Mouse (Mus musculus): ENCODE results near the gene Nt5c2. TPM values are rescaled to one million over a fixed set of nuclear protein-coding genes. Genes with fewer than 3 reads are reported as not detected.

Gene Nt5c2
- polyA plus RNA-seq, 1 experiment from 2014 or later = 93.8 TPM

DNA sequence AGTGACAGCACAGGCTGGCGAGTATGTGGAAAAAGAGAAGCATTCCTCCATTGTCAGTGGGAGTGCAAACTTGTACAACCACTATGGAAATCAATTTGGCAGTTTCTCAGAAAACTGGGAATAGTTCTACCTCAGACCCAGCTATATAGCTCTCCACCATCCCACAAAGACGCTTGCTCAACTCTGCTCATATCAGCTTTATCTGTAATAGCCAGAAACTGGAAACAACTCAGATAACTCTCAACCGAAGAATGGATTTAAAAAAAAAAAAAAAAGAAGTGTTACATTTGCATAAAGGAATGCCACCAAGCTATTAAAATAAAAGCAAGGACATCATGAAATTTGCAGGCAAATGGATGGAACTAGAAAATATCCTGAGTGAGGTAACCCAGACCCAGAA, 103.5 kb downstream of the Nt5c2 start:
- no peak overlapping the region for H3K4me2 ChIP-seq (replicated peaks)
- no peak for ATAC-seq (ENCODE audit: low FRiP score)
- 96% methylated on average over 3 of the region's 3 CpGs for WGBS
- no peaks in the 10 kb centered on the region for H3K36me3 ChIP-seq (replicated peaks; ENCODE audit: control insufficient read depth, insufficient read depth)
- H3K9ac ChIP-seq = no peak overlapping the region
- peaks cover 6% of the 10 kb centered on the region; the same call in 1 of the 2 replicates for H3K4me1 ChIP-seq (replicated peaks; ENCODE audit: control insufficient read depth, insufficient read depth, low read length)
- no peak for DNase-seq (ENCODE audit: low spot score)
- no peak overlapping the region for H3K4me3 ChIP-seq (replicated peaks; ENCODE audit: low read length)
- H3K9me3 ChIP-seq (ENCODE audit: control insufficient read depth, low read length) = no peaks in the 10 kb centered on the region
- H3K27me3 ChIP-seq (ENCODE audit: control insufficient read depth, insufficient read depth, low read length) = no peaks in the 10 kb centered on the region
- H3K27ac ChIP-seq = no peak overlapping the region

DNA sequence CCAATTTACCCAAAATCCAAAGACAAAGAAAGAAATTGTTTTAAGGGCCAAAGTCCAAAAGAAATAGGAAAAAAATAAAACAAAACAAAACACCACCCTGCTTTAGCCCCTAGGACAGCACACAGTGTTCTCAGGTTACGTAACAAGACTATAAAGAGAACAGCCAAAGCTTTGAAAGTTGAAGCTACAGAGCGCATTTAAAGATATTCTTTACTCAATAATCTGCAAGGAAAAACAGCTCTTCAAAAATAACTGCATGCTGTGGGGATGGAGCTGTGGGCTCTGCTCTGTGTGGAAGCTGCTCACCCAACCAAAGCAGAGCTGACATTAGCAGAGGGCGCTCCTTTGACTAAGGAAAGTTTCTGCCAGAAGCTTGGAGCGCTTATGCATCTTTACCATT, 106.0 kb downstream of the Nt5c2 start:
- no peak overlapping the region for H3K4me3 ChIP-seq (replicated peaks; ENCODE audit: low read length)
- no peak overlapping the region for H3K4me2 ChIP-seq (replicated peaks)
- H3K9me3 ChIP-seq (ENCODE audit: control insufficient read depth, low read length) = no peaks in the 10 kb centered on the region
- H3K27me3 ChIP-seq (ENCODE audit: control insufficient read depth, insufficient read depth, low read length) = no peaks in the 10 kb centered on the region
- 47% methylated on average over 4 of the region's 4 CpGs for WGBS
- no peak for DNase-seq (ENCODE audit: low spot score)
- no peak for ATAC-seq (ENCODE audit: low FRiP score)
- peaks cover 6% of the 10 kb centered on the region; the same call in 1 of the 2 replicates for H3K4me1 ChIP-seq (replicated peaks; ENCODE audit: control insufficient read depth, insufficient read depth, low read length)
- no peaks in the 10 kb centered on the region for H3K36me3 ChIP-seq (replicated peaks; ENCODE audit: control insufficient read depth, insufficient read depth)
- H3K27ac ChIP-seq = no peak overlapping the region
- no peak overlapping the region for H3K9ac ChIP-seq

DNA sequence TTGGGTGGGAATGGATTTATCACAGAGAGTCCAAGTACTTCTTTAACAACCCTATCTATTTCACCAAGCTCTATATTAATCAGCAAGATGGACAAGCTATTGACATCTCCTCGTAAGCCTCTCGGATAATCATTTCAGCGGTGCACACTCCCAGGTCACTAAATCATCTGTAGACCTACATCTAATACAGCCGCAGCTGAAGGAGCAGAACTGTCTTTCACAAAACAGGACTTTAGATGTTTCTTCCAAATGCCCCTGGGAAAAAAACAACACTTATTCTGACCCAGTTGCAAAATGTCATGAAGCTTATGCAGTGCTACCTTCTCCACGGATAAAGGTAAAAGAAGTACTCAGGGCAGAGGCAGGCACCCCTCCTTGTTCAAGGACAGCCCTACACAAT, 106.7 kb downstream of the Nt5c2 start:
- no peak overlapping the region for H3K27ac ChIP-seq
- H3K9ac ChIP-seq = no peak overlapping the region
- peaks cover 6% of the 10 kb centered on the region; the same call in 1 of the 2 replicates for H3K4me1 ChIP-seq (replicated peaks; ENCODE audit: control insufficient read depth, insufficient read depth, low read length)
- no peaks in the 10 kb centered on the region for H3K36me3 ChIP-seq (replicated peaks; ENCODE audit: control insufficient read depth, insufficient read depth)
- no peak for ATAC-seq (ENCODE audit: low FRiP score)
- no peaks in the 10 kb centered on the region for H3K27me3 ChIP-seq (ENCODE audit: control insufficient read depth, insufficient read depth, low read length)
- 81% methylated on average over 5 of the region's 5 CpGs for WGBS
- H3K9me3 ChIP-seq (ENCODE audit: control insufficient read depth, low read length) = no peaks in the 10 kb centered on the region
- no peak for DNase-seq (ENCODE audit: low spot score)
- H3K4me3 ChIP-seq (replicated peaks; ENCODE audit: low read length) = no peak overlapping the region
- no peak overlapping the region for H3K4me2 ChIP-seq (replicated peaks)

DNA sequence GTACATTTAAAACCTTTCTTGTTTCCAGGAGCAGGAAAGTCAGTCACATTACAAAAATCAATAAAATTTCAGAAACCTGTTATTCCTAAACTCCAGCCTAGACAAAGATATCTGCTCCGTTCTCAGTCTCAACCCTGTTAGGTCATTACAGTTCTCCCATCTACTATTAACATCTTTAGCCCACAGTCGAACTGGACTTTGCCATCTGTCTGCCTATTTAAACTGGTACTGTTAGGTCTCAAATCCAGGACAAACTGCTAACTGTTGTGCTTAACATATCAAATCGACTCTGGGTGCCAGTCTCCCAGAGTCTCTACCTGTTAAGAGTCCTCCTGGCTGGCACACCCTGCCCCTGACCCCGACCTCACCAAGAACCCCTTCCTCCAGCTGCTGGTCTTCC, 109.0 kb downstream of the Nt5c2 start:
- H3K9me3 ChIP-seq (ENCODE audit: control insufficient read depth, low read length) = no peaks in the 10 kb centered on the region
- 89% methylated on average over 4 of the region's 4 CpGs for WGBS
- DNase-seq (ENCODE audit: low spot score) (no peak), ATAC-seq (ENCODE audit: low FRiP score) (no peak)
- no peak overlapping the region for H3K4me3 ChIP-seq (replicated peaks; ENCODE audit: low read length)
- H3K27ac ChIP-seq = no peak overlapping the region
- H3K36me3 ChIP-seq (replicated peaks; ENCODE audit: control insufficient read depth, insufficient read depth) = no peaks in the 10 kb centered on the region
- peaks cover 6% of the 10 kb centered on the region; the same call in 1 of the 2 replicates for H3K4me1 ChIP-seq (replicated peaks; ENCODE audit: control insufficient read depth, insufficient read depth, low read length)
- H3K4me2 ChIP-seq (replicated peaks) = no peak overlapping the region
- H3K27me3 ChIP-seq (ENCODE audit: control insufficient read depth, insufficient read depth, low read length) = no peaks in the 10 kb centered on the region
- H3K9ac ChIP-seq = no peak overlapping the region

DNA sequence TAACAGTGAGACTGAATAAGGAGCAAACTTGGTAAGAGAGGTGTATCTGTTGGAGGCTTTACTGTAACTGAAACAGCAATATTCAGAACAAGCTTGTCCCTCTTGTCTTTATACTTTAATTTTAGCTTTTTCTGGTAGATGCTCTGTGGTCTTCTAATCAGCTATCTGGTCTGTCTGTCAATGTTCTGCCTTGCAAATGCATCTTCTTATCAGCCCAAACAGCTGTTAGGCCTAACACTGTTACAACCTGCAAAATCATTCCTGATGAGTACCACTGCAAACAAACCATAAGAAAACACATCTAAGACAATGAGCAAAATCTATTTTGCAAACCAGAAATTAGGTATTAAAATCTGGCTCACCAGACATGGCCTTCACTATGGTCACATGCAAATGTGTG, 109.6 kb downstream of the Nt5c2 start:
- H3K36me3 ChIP-seq (replicated peaks; ENCODE audit: control insufficient read depth, insufficient read depth) = no peaks in the 10 kb centered on the region
- ATAC-seq (ENCODE audit: low FRiP score) (no peak), DNase-seq (ENCODE audit: low spot score) (no peak)
- no peak overlapping the region for H3K9ac ChIP-seq
- no peaks in the 10 kb centered on the region for H3K9me3 ChIP-seq (ENCODE audit: control insufficient read depth, low read length)
- no peak overlapping the region for H3K4me3 ChIP-seq (replicated peaks; ENCODE audit: low read length)
- no peak overlapping the region for H3K27ac ChIP-seq
- no peak overlapping the region for H3K4me2 ChIP-seq (replicated peaks)
- no peaks in the 10 kb centered on the region for H3K27me3 ChIP-seq (ENCODE audit: control insufficient read depth, insufficient read depth, low read length)
- H3K4me1 ChIP-seq (replicated peaks; ENCODE audit: control insufficient read depth, insufficient read depth, low read length) = peaks cover 6% of the 10 kb centered on the region; the same call in 1 of the 2 replicates

DNA sequence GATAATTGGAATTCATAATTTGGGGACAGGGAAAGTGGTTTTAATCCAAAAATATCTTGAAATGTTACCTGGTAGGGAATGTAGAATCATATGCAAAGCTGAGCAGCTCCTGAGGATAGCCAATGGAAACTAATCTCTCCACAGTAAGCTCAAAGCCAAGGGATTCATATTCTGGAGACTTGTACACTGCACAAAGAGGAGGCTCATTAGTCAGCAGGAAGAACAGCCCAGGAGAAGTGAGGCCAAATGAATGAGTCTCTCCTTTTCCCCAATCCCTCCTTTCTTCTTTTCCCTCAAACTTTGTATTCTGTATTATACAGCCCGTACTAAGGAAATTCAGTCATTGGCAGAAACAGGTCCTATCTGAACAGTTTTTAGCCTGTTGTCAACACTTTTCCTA, 110.0 kb downstream of the Nt5c2 start:
- WGBS = 95% methylated on average over 1 of the region's 1 CpGs
- no peak for ATAC-seq (ENCODE audit: low FRiP score)

DNA sequence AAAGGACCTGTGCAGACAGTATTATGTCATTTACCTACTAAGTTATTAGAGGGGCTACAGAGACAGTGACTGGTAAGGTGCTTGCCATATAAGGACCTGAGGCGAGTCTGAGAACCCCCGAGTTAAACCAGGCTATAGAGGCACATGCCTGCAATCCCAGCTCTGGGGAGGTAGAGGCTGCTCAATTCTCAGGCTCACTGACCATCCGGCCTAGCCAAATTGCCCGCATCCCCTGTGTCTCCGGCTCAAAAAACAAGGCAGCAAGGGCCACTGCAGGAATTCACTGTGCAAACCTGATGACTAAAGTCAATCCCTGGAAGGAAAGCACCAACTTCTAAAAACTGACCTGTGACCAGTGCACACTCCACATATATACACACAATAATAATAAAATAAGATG, 111.6 kb downstream of the Nt5c2 start:
- Histone ChIP-seq H3K36me3 (replicated peaks; ENCODE audit: control insufficient read depth, insufficient read depth) (peaks cover 3% of the 10 kb centered on the region), H3K27ac (no peak overlapping the region), H3K4me2 (replicated peaks) (no peak overlapping the region), H3K4me3 (replicated peaks; ENCODE audit: low read length) (no peak overlapping the region), H3K4me1 (replicated peaks; ENCODE audit: control insufficient read depth, insufficient read depth, low read length) (no peaks in the 10 kb centered on the region; the same call in 1 of the 2 replicates), H3K9me3 (ENCODE audit: control insufficient read depth, low read length) (no peaks in the 10 kb centered on the region), H3K27me3 (ENCODE audit: control insufficient read depth, insufficient read depth, low read length) (no peaks in the 10 kb centered on the region), H3K9ac (no peak overlapping the region)
- DNase-seq (ENCODE audit: low spot score) = no peak
- 93% methylated on average over 5 of the region's 5 CpGs for WGBS
- ATAC-seq (ENCODE audit: low FRiP score) = no peak

More for the DNA sequence above, 110.0 kb downstream of the Nt5c2 start:
- H3K9ac ChIP-seq = no peak overlapping the region
- H3K4me1 ChIP-seq (replicated peaks; ENCODE audit: control insufficient read depth, insufficient read depth, low read length) = peaks cover 6% of the 10 kb centered on the region; the same call in 1 of the 2 replicates
- H3K4me3 ChIP-seq (replicated peaks; ENCODE audit: low read length) = no peak overlapping the region
- no peaks in the 10 kb centered on the region for H3K27me3 ChIP-seq (ENCODE audit: control insufficient read depth, insufficient read depth, low read length)
- no peaks in the 10 kb centered on the region for H3K9me3 ChIP-seq (ENCODE audit: control insufficient read depth, low read length)
- no peak overlapping the region for H3K4me2 ChIP-seq (replicated peaks)
- no peaks in the 10 kb centered on the region for H3K36me3 ChIP-seq (replicated peaks; ENCODE audit: control insufficient read depth, insufficient read depth)
- no peak overlapping the region for H3K27ac ChIP-seq
- DNase-seq (ENCODE audit: low spot score) = no peak

DNA sequence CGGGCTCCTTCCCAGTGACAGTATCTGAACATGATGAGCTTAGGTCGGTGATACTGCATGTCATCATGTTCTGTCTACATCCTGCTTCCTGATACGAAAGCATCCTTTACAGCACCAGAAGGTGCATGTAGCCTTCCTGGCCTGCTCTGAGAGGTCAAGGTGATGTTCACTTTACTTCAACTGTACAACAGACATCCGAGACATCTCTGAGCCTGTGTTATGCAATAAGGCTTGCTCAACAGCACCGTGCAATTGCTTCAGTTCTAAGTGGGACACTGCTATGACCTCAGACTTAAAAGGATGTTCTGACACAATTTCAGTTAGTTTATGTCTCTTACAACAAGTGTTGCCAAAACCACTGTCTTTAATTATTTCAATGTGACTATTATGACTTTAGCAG, 113.6 kb downstream of the Nt5c2 start:
- DNase-seq (ENCODE audit: low spot score) = no peak
- no peaks in the 10 kb centered on the region for H3K27me3 ChIP-seq (ENCODE audit: control insufficient read depth, insufficient read depth, low read length)
- peaks cover 20% of the 10 kb centered on the region for H3K36me3 ChIP-seq (replicated peaks; ENCODE audit: control insufficient read depth, insufficient read depth)
- ATAC-seq (ENCODE audit: low FRiP score) = no peak
- no peak overlapping the region for H3K4me2 ChIP-seq (replicated peaks)
- H3K27ac ChIP-seq = no peak overlapping the region
- 93% methylated on average over 5 of the region's 5 CpGs for WGBS
- no peaks in the 10 kb centered on the region for H3K4me1 ChIP-seq (replicated peaks; ENCODE audit: control insufficient read depth, insufficient read depth, low read length)
- no peaks in the 10 kb centered on the region for H3K9me3 ChIP-seq (ENCODE audit: control insufficient read depth, low read length)
- H3K4me3 ChIP-seq (replicated peaks; ENCODE audit: low read length) = no peak overlapping the region
- no peak overlapping the region for H3K9ac ChIP-seq

DNA sequence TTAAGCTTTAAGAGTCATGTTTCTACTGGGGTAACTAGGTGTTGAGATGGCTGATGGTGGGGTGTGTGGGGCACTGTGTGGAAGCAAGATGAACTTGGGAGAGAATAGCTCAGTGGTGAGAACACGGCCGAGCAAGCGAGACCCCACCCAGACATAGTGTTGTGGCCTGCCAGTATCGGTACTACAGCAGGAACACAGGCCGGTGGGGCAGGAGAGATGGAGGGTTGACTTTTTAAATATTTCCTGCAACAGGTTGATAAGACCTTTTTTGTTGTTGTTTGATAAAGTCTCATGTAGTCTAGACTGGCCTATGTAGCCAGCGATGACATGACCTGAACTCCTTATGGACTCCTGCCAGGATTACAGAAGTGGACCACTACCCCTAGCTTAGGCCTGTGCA, 114.2 kb downstream of the Nt5c2 start:
- Histone ChIP-seq H3K4me2 (replicated peaks) (no peak overlapping the region), H3K27ac (no peak overlapping the region), H3K36me3 (replicated peaks; ENCODE audit: control insufficient read depth, insufficient read depth) (peaks cover 23% of the 10 kb centered on the region), H3K27me3 (ENCODE audit: control insufficient read depth, insufficient read depth, low read length) (no peaks in the 10 kb centered on the region), H3K4me1 (replicated peaks; ENCODE audit: control insufficient read depth, insufficient read depth, low read length) (no peaks in the 10 kb centered on the region), H3K9ac (no peak overlapping the region), H3K4me3 (replicated peaks; ENCODE audit: low read length) (no peak overlapping the region), H3K9me3 (ENCODE audit: control insufficient read depth, low read length) (no peaks in the 10 kb centered on the region)
- ATAC-seq (ENCODE audit: low FRiP score) = no peak
- DNase-seq (ENCODE audit: low spot score) = no peak
- 97% methylated on average over 6 of the region's 6 CpGs for WGBS

DNA sequence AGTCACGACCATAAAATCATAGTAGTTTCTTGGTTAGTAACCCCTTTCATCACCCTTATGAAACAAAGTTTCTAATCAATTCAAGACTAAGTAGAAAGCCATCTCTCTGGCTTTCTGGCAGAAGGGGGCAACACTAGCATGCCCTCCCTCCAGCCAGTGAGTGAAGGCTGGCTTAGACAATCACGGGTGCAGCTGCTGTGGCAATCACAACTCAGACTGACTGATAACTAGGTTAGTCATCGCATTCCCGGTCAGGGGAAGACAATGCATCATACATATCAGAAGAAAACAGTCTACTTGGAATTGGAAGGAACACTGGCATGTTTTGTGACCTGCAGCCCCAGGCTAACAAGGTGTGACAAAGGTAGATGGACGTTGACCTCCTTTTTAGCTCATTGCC, 115.1 kb downstream of the Nt5c2 start:
- peaks cover 23% of the 10 kb centered on the region for H3K36me3 ChIP-seq (replicated peaks; ENCODE audit: control insufficient read depth, insufficient read depth)
- no peak overlapping the region for H3K4me3 ChIP-seq (replicated peaks; ENCODE audit: low read length)
- WGBS = 85% methylated on average over 5 of the region's 5 CpGs
- no peak overlapping the region for H3K9ac ChIP-seq
- no peak overlapping the region for H3K27ac ChIP-seq
- no peaks in the 10 kb centered on the region for H3K27me3 ChIP-seq (ENCODE audit: control insufficient read depth, insufficient read depth, low read length)
- no peaks in the 10 kb centered on the region for H3K9me3 ChIP-seq (ENCODE audit: control insufficient read depth, low read length)
- no peaks in the 10 kb centered on the region for H3K4me1 ChIP-seq (replicated peaks; ENCODE audit: control insufficient read depth, insufficient read depth, low read length)
- no peak overlapping the region for H3K4me2 ChIP-seq (replicated peaks)
- DNase-seq (ENCODE audit: low spot score) (no peak), ATAC-seq (ENCODE audit: low FRiP score) (no peak)
